Mouse (Mus musculus) lung, embryonic 14.5 days (tissue): ENCODE results near the gene Shc2. TPM values are rescaled to one million over a fixed set of nuclear protein-coding genes. Genes with fewer than 3 reads are reported as not detected.

Experiments used
- ATAC-seq: fragments of 200-750 bp; cut with Nextera tagmentation; 2 replicates; pipeline ENCODE4 v1.8.0; 2017; ENCODE audit warnings: mild to moderate bottlenecking, moderate TSS enrichment, moderate library complexity; ENCODE audit not compliant: insufficient read depth
- DNase-seq: peaks from one replicate; pipeline ENCODE4 v3.0.0-alpha.2; 2015
- H3K27ac ChIP-seq: fragments of 300-500 bp; sonication (generic); 2 replicates; pipeline ENCODE4 v1.5.1; 2014; ENCODE audit warnings: low read depth, mild to moderate bottlenecking, moderate library complexity
- H3K27me3 ChIP-seq: fragments of 300-500 bp; sonication (generic); 2 replicates; pipeline ENCODE4 v1.6.1; 2014; ENCODE audit warnings: low read length, control low read depth; ENCODE audit not compliant: insufficient read depth
- H3K36me3 ChIP-seq: fragments of 300-500 bp; sonication (generic); 2 replicates; pipeline ENCODE4 v1.6.1; 2014; ENCODE audit warnings: control low read depth; ENCODE audit not compliant: insufficient read depth
- H3K4me1 ChIP-seq: fragments of 300-500 bp; sonication (generic); 2 replicates; pipeline ENCODE4 v1.6.1; 2014; ENCODE audit warnings: antibody characterized with exemption, control low read depth; ENCODE audit not compliant: insufficient read depth
- H3K4me2 ChIP-seq: fragments of 300-500 bp; sonication (generic); 2 replicates; pipeline ENCODE4 v1.6.1; 2014; ENCODE audit warnings: mild to moderate bottlenecking
- H3K4me3 ChIP-seq: fragments of 300-500 bp; sonication (generic); 2 replicates; pipeline ENCODE4 v1.5.1; 2014; ENCODE audit warnings: low read depth, low read length
- H3K9ac ChIP-seq: fragments of 300-500 bp; sonication (generic); 2 replicates; pipeline ENCODE4 v1.6.1; 2014
- H3K9me3 ChIP-seq: fragments of 300-500 bp; sonication (generic); 2 replicates; pipeline ENCODE4 v1.6.1; 2016; ENCODE audit warnings: low read depth, low read length, control low read depth
- CTCF ChIP-seq: IDR thresholded peaks from 2 replicates; pipeline ENCODE4 v1.5.1; 2016; ENCODE audit warnings: antibody characterized with exemption, low read depth
- WGBS: fragments of 180-500 bp; shearing (Covaris S2); extraction: QIAGEN DNeasy Blood & Tissue Kit; methylation state at CpG from one replicate; pipeline ENCODE4 v1.1.7; 2014; 5-methylcytosine and 5-hydroxymethylcytosine counted together
- polyA plus RNA-seq: library from polyadenylated mRNA; unstranded; fragments of >200 nt; fragmentation: Nextera tagmentation; extraction: Ambion mirVana; gene quantifications from 2 replicates; pipeline ENCODE4 v1.2.1, GENCODE M21; 2014

Shc2 gene
- polyA plus RNA-seq, 1 experiment from 2014 or later: 7.1 TPM

GRCm38 (mm10) chr10:79613578-79614304 is 24.0 kb downstream of the Shc2 start, which contains the start of gene C2cd4c:
Gene C2cd4c, minus strand, starts transcription at chr10:79614025.
- Histone ChIP-seq H3K27ac (no peak within 1 kb of the TSS), H3K4me1 (no peaks in the 10 kb centered on the region; the same call in 1 of the 2 replicates), H3K9ac (peak within 1 kb of the TSS; percentile 51), H3K4me3 (peak within 1 kb of the TSS; percentile 52), H3K36me3 (no peaks in the 10 kb centered on the region), H3K4me2 (peak within 1 kb of the TSS; percentile 94), H3K27me3 (peaks cover 25% of the 10 kb centered on the region), H3K9me3 (no peaks in the 10 kb centered on the region)
- WGBS: under 1% methylated on average over 60 of the region's 60 CpGs
- TF ChIP-seq CTCF: no peak
- ATAC-seq (peak; percentile 83), DNase-seq (peak; percentile 84)

- H3K27ac ChIP-seq: no peak overlapping the region
- peak overlapping the region; percentile 42 for H3K4me2 ChIP-seq
- no peaks in the 10 kb centered on the region; the same call in 1 of the 2 replicates for H3K4me1 ChIP-seq
- H3K4me3 ChIP-seq: peak overlapping the region; percentile 10; the same call in 1 of the 2 replicates
- no peak overlapping the region for H3K9ac ChIP-seq
- ATAC-seq: peak; percentile 37; the same call in 1 of the 2 replicates
- no peaks in the 10 kb centered on the region for H3K36me3 ChIP-seq
- 10% methylated on average over 51 of the region's 51 CpGs for WGBS
- H3K27me3 ChIP-seq: peaks cover 25% of the 10 kb centered on the region
- peak; percentile 60 for TF ChIP-seq CTCF
- H3K9me3 ChIP-seq: no peaks in the 10 kb centered on the region
- DNase-seq: peak; percentile 57
Observed at GRCm38 (mm10) chr10:79612192-79613135, 25.3 kb downstream of the Shc2 start.

- ATAC-seq (no peak), DNase-seq (no peak)
- Histone ChIP-seq H3K4me2 (no peak overlapping the region), H3K9ac (no peak overlapping the region), H3K9me3 (no peaks in the 10 kb centered on the region), H3K27ac (no peak overlapping the region), H3K27me3 (peaks cover 25% of the 10 kb centered on the region), H3K4me3 (no peak overlapping the region), H3K36me3 (no peaks in the 10 kb centered on the region), H3K4me1 (no peaks in the 10 kb centered on the region; the same call in 1 of the 2 replicates)
- WGBS: 22% methylated on average over 5 of the region's 5 CpGs
- no peak for TF ChIP-seq CTCF
Observed at GRCm38 (mm10) chr10:79611296-79611695, 26.4 kb downstream of the Shc2 start.

- Histone ChIP-seq H3K36me3 (no peaks in the 10 kb centered on the region), H3K27me3 (peaks cover 25% of the 10 kb centered on the region), H3K4me2 (no peak overlapping the region), H3K4me3 (no peak overlapping the region), H3K27ac (no peak overlapping the region), H3K9me3 (no peaks in the 10 kb centered on the region), H3K9ac (no peak overlapping the region), H3K4me1 (no peaks in the 10 kb centered on the region; the same call in 1 of the 2 replicates)
- no peak for TF ChIP-seq CTCF
- ATAC-seq (no peak), DNase-seq (no peak)
- WGBS: 74% methylated on average over 3 of the region's 3 CpGs
Observed at GRCm38 (mm10) chr10:79609276-79609675, 28.4 kb downstream of the Shc2 start.

- DNase-seq (no peak), ATAC-seq (no peak)
- Histone ChIP-seq H3K4me2 (no peak overlapping the region), H3K36me3 (no peaks in the 10 kb centered on the region), H3K9ac (no peak overlapping the region), H3K27me3 (peaks cover 17% of the 10 kb centered on the region), H3K27ac (no peak overlapping the region), H3K9me3 (no peaks in the 10 kb centered on the region), H3K4me3 (no peak overlapping the region), H3K4me1 (no peaks in the 10 kb centered on the region; the same call in 1 of the 2 replicates)
- no peak for TF ChIP-seq CTCF
- WGBS: 33% methylated on average over 2 of the region's 2 CpGs
Observed at GRCm38 (mm10) chr10:79607892-79608291, 29.8 kb downstream of the Shc2 start.

- Histone ChIP-seq H3K27ac (no peak overlapping the region), H3K9me3 (no peaks in the 10 kb centered on the region), H3K36me3 (no peaks in the 10 kb centered on the region), H3K27me3 (peaks cover 4% of the 10 kb centered on the region; the same call in 1 of the 2 replicates), H3K4me2 (no peak overlapping the region), H3K9ac (no peak overlapping the region), H3K4me3 (no peak overlapping the region), H3K4me1 (no peaks in the 10 kb centered on the region)
- WGBS: 64% methylated on average over 4 of the region's 4 CpGs
- no peak for TF ChIP-seq CTCF
- no peak for ATAC-seq
- DNase-seq: no peak
Observed at GRCm38 (mm10) chr10:79606537-79606936, 31.2 kb downstream of the Shc2 start.

GRCm38 (mm10) chr10:79597936-79598230 is 39.8 kb downstream of the Shc2 start:
- DNase-seq (no peak), ATAC-seq (no peak)
- H3K27ac ChIP-seq: no peak overlapping the region
- H3K4me2 ChIP-seq: no peak overlapping the region
- no peak overlapping the region for H3K9ac ChIP-seq
- no peaks in the 10 kb centered on the region for H3K9me3 ChIP-seq
- H3K27me3 ChIP-seq: no peaks in the 10 kb centered on the region
- no peak for TF ChIP-seq CTCF
- WGBS: 63% methylated on average over 4 of the region's 4 CpGs
- no peak overlapping the region for H3K4me3 ChIP-seq
- no peaks in the 10 kb centered on the region for H3K36me3 ChIP-seq
- H3K4me1 ChIP-seq: no peaks in the 10 kb centered on the region
